Mouse (Mus musculus) gastrocnemius, postnatal 25 days (tissue): ENCODE data around the gene Zfp747. TPM values are rescaled to one million over a fixed set of nuclear protein-coding genes. Genes with fewer than 3 reads are reported as not detected.
"Not testable (repeated sequence)": the region's sequence is repeated elsewhere in the genome, so short reads cannot be mapped to it uniquely, and the experiment has no call there.

Experiments used
- DNase-seq: peaks from one replicate; pipeline ENCODE4 v3.0.0; 2022
- total RNA-seq, 2 experiments: library from RNA; stranded (reverse); gene quantifications; 1 replicate in 1 of 2; 2 replicates in 1 of 2; pipeline ENCODE4 v1.2.3; 2021

Zfp747 gene
- total RNA-seq, 2 experiments from 2014 or later = 2.9 to 3.0 TPM

- not testable (repeated sequence) for DNase-seq
Observed at GRCm38 (mm10) chr7:127371870-127372269, 4.0 kb downstream of the Zfp747 start.

GRCm38 (mm10) chr7:127371213-127371612 is 4.6 kb downstream of the Zfp747 start:
- DNase-seq = no peak

GRCm38 (mm10) chr7:127366249-127366648 is 9.6 kb downstream of the Zfp747 start:
- DNase-seq = no peak

GRCm38 (mm10) chr7:127364166-127364565 is 11.7 kb downstream of the Zfp747 start:
- DNase-seq = no peak

GRCm38 (mm10) chr7:127363475-127363921 is 12.4 kb downstream of the Zfp747 start:
- no peak for DNase-seq

GRCm38 (mm10) chr7:127362418-127362817 is 13.4 kb downstream of the Zfp747 start:
- DNase-seq = not testable (repeated sequence)

- no peak for DNase-seq
Observed at GRCm38 (mm10) chr7:127361449-127361848, 14.4 kb downstream of the Zfp747 start.

GRCm38 (mm10) chr7:127360265-127360664 is 15.6 kb downstream of the Zfp747 start:
- DNase-seq = no peak

- no peak for DNase-seq
Observed at GRCm38 (mm10) chr7:127358472-127358871, 17.4 kb downstream of the Zfp747 start.

- DNase-seq = no peak
Observed at GRCm38 (mm10) chr7:127357871-127358270, 18.0 kb downstream of the Zfp747 start.

GRCm38 (mm10) chr7:127355796-127356195 is 20.1 kb downstream of the Zfp747 start:
- DNase-seq = no peak

GRCm38 (mm10) chr7:127351230-127352004 is 24.4 kb downstream of the Zfp747 start:
- no peak for DNase-seq

- DNase-seq = no peak
Observed at GRCm38 (mm10) chr7:127346676-127347075, 29.2 kb downstream of the Zfp747 start.

GRCm38 (mm10) chr7:127345512-127346325 is 30.1 kb downstream of the Zfp747 start, which contains the start of gene Zfp768:
Gene Zfp768 (minus strand): TSS chr7:127345589.
- DNase-seq = peak; percentile 92

GRCm38 (mm10) chr7:127345092-127345491 is 30.8 kb downstream of the Zfp747 start:
- DNase-seq = no peak

- no peak for DNase-seq
Observed at GRCm38 (mm10) chr7:127344371-127344770, 31.5 kb downstream of the Zfp747 start.

- no peak for DNase-seq
Observed at GRCm38 (mm10) chr7:127343351-127344019, 32.4 kb downstream of the Zfp747 start.

GRCm38 (mm10) chr7:127342888-127343287 is 33.0 kb downstream of the Zfp747 start:
- DNase-seq = no peak

GRCm38 (mm10) chr7:127342332-127342731 is 33.5 kb downstream of the Zfp747 start:
- DNase-seq = no peak

GRCm38 (mm10) chr7:127341861-127342260 is 34.0 kb downstream of the Zfp747 start:
- not testable (repeated sequence) for DNase-seq

GRCm38 (mm10) chr7:127341356-127341755 is 34.5 kb downstream of the Zfp747 start:
- no peak for DNase-seq

GRCm38 (mm10) chr7:127337636-127338035 is 38.2 kb downstream of the Zfp747 start:
- DNase-seq = no peak
